Mouse (Mus musculus) midbrain, embryonic 15.5 days (tissue): ENCODE data around the gene Slc52a3. TPM values are rescaled to one million over a fixed set of nuclear protein-coding genes. Genes with fewer than 3 reads are reported as not detected.

Source experiments
- ATAC-seq: fragments of 200-750 bp; cut with Nextera tagmentation; replicated peaks from 2 replicates; pipeline ENCODE4 v1.8.0; 2017; ENCODE audit warnings: moderate TSS enrichment
- H3K27ac ChIP-seq: fragments of 300-500 bp; sonication (generic); 2 replicates; pipeline ENCODE4 v1.5.1; 2015; ENCODE audit warnings: mild to moderate bottlenecking, inconsistent platforms
- H3K27me3 ChIP-seq: fragments of 300-500 bp; sonication (generic); replicated peaks from 2 replicates; pipeline ENCODE4 v1.6.1; 2015; ENCODE audit warnings: inconsistent platforms
- H3K36me3 ChIP-seq: fragments of 300-500 bp; sonication (generic); replicated peaks from 2 replicates; pipeline ENCODE4 v1.6.1; 2015; ENCODE audit warnings: inconsistent platforms
- H3K4me1 ChIP-seq: fragments of 300-500 bp; sonication (generic); 2 replicates; pipeline ENCODE4 v1.6.1; 2015; ENCODE audit warnings: inconsistent platforms
- H3K4me2 ChIP-seq: fragments of 300-500 bp; sonication (generic); 2 replicates; pipeline ENCODE4 v1.6.1; 2015; ENCODE audit warnings: inconsistent platforms, mild to moderate bottlenecking, moderate library complexity
- H3K4me3 ChIP-seq: fragments of 300-500 bp; sonication (generic); 2 replicates; pipeline ENCODE4 v1.5.1; 2015; ENCODE audit warnings: mild to moderate bottlenecking, inconsistent platforms
- H3K9ac ChIP-seq: fragments of 300-500 bp; sonication (generic); 2 replicates; pipeline ENCODE4 v1.6.1; 2015; ENCODE audit warnings: mild to moderate bottlenecking, inconsistent platforms
- H3K9me3 ChIP-seq: fragments of 300-500 bp; sonication (generic); 2 replicates; pipeline ENCODE4 v1.6.1; 2016; ENCODE audit warnings: inconsistent platforms
- WGBS: fragments of 180-500 bp; shearing (Covaris S2); methylation state at CpG from one replicate; pipeline ENCODE4 v1.1.7; 2015; ENCODE audit warnings: mixed read lengths; 5-methylcytosine and 5-hydroxymethylcytosine counted together
- polyA plus RNA-seq: library from polyadenylated mRNA; unstranded; fragments of >200 nt; fragmentation: Nextera tagmentation; extraction: Ambion mirVana; gene quantifications from 2 replicates; pipeline ENCODE4 v1.2.1, GENCODE M21; 2015

The Slc52a3 gene
- polyA plus RNA-seq, 1 experiment from 2014 or later: 1.3 TPM

GRCm38 (mm10) chr2:151967176-151967750 is 29.0 kb upstream of the Slc52a3 start:
- H3K9ac ChIP-seq: peak overlapping the region; percentile 23; the same call in 1 of the 2 replicates
- no peaks in the 10 kb centered on the region for H3K27me3 ChIP-seq
- ATAC-seq: no peak
- H3K4me2 ChIP-seq: peak overlapping the region; percentile 76
- no peaks in the 10 kb centered on the region for H3K36me3 ChIP-seq
- WGBS: 14% methylated on average over 9 of the region's 9 CpGs
- H3K27ac ChIP-seq: peak overlapping the region; percentile 69
- peak overlapping the region; percentile 1; the same call in 1 of the 2 replicates for H3K4me3 ChIP-seq
- no peaks in the 10 kb centered on the region for H3K9me3 ChIP-seq
- H3K4me1 ChIP-seq: peaks cover 66% of the 10 kb centered on the region

- Histone ChIP-seq H3K27me3 (no peaks in the 10 kb centered on the region), H3K4me2 (peak overlapping the region; percentile 76), H3K4me1 (peaks cover 69% of the 10 kb centered on the region), H3K9ac (no peak overlapping the region), H3K36me3 (no peaks in the 10 kb centered on the region), H3K9me3 (no peaks in the 10 kb centered on the region), H3K27ac (peak overlapping the region; percentile 69), H3K4me3 (peak overlapping the region; percentile 1; the same call in 1 of the 2 replicates)
- ATAC-seq: no peak
- WGBS: 75% methylated on average over 2 of the region's 2 CpGs
Measured at GRCm38 (mm10) chr2:151967792-151968191, 28.5 kb upstream of the Slc52a3 start.

- no peaks in the 10 kb centered on the region for H3K27me3 ChIP-seq
- H3K27ac ChIP-seq: peak overlapping the region; percentile 69; the same call in 1 of the 2 replicates
- peaks cover 75% of the 10 kb centered on the region for H3K4me1 ChIP-seq
- 64% methylated on average over 8 of the region's 8 CpGs for WGBS
- H3K9ac ChIP-seq: peak overlapping the region; percentile 9; the same call in 1 of the 2 replicates
- peak overlapping the region; percentile 76 for H3K4me2 ChIP-seq
- ATAC-seq: no peak
- no peaks in the 10 kb centered on the region for H3K36me3 ChIP-seq
- H3K9me3 ChIP-seq: no peaks in the 10 kb centered on the region
- H3K4me3 ChIP-seq: no peak overlapping the region
Measured at GRCm38 (mm10) chr2:151968451-151968850, 27.9 kb upstream of the Slc52a3 start.

GRCm38 (mm10) chr2:151968986-151969385 is 27.3 kb upstream of the Slc52a3 start:
- Histone ChIP-seq H3K27me3 (no peaks in the 10 kb centered on the region), H3K4me1 (peaks cover 78% of the 10 kb centered on the region), H3K9me3 (no peaks in the 10 kb centered on the region), H3K36me3 (no peaks in the 10 kb centered on the region), H3K4me3 (no peak overlapping the region), H3K27ac (peak overlapping the region; percentile 69), H3K4me2 (peak overlapping the region; percentile 76), H3K9ac (peak overlapping the region; percentile 9; the same call in 1 of the 2 replicates)
- 79% methylated on average over 7 of the region's 7 CpGs for WGBS
- no peak for ATAC-seq

- no peak overlapping the region for H3K9ac ChIP-seq
- no peaks in the 10 kb centered on the region for H3K36me3 ChIP-seq
- no peak overlapping the region for H3K4me3 ChIP-seq
- H3K4me1 ChIP-seq: peaks cover 78% of the 10 kb centered on the region
- 93% methylated on average over 6 of the region's 6 CpGs for WGBS
- H3K9me3 ChIP-seq: no peaks in the 10 kb centered on the region
- ATAC-seq: no peak
- H3K27ac ChIP-seq: no peak overlapping the region; the same call in 1 of the 2 replicates
- H3K27me3 ChIP-seq: no peaks in the 10 kb centered on the region
- H3K4me2 ChIP-seq: peak overlapping the region; percentile 76
Measured at GRCm38 (mm10) chr2:151969396-151969795, 26.9 kb upstream of the Slc52a3 start.

GRCm38 (mm10) chr2:151970191-151971172 is 25.8 kb upstream of the Slc52a3 start:
- H3K4me1 ChIP-seq: peaks cover 76% of the 10 kb centered on the region

GRCm38 (mm10) chr2:151971748-151972147 is 24.6 kb upstream of the Slc52a3 start:
- H3K27me3 ChIP-seq: no peaks in the 10 kb centered on the region
- no peak overlapping the region for H3K4me3 ChIP-seq
- 85% methylated on average over 5 of the region's 5 CpGs for WGBS
- peaks cover 72% of the 10 kb centered on the region for H3K4me1 ChIP-seq
- no peak overlapping the region for H3K4me2 ChIP-seq
- H3K9ac ChIP-seq: no peak overlapping the region
- no peaks in the 10 kb centered on the region for H3K36me3 ChIP-seq
- H3K9me3 ChIP-seq: no peaks in the 10 kb centered on the region
- ATAC-seq: no peak
- H3K27ac ChIP-seq: no peak overlapping the region

More at GRCm38 (mm10) chr2:151970191-151971172, 25.8 kb upstream of the Slc52a3 start:
- H3K27ac ChIP-seq: peak overlapping the region; percentile 87
- H3K4me3 ChIP-seq: peak overlapping the region; percentile 48
- peak overlapping the region; percentile 76 for H3K4me2 ChIP-seq
- peak; percentile 91 for ATAC-seq
- H3K9me3 ChIP-seq: no peaks in the 10 kb centered on the region
- H3K27me3 ChIP-seq: no peaks in the 10 kb centered on the region
- 40% methylated on average over 53 of the region's 53 CpGs for WGBS
- H3K36me3 ChIP-seq: no peaks in the 10 kb centered on the region
- peak overlapping the region; percentile 64 for H3K9ac ChIP-seq

- WGBS: 11% methylated on average over 23 of the region's 23 CpGs
- Histone ChIP-seq H3K4me2 (peak overlapping the region; percentile 66), H3K4me1 (peaks cover 65% of the 10 kb centered on the region), H3K27ac (peak overlapping the region; percentile 25; the same call in 1 of the 2 replicates), H3K9ac (peak overlapping the region; percentile 31), H3K27me3 (no peaks in the 10 kb centered on the region), H3K9me3 (no peaks in the 10 kb centered on the region), H3K36me3 (no peaks in the 10 kb centered on the region), H3K4me3 (peak overlapping the region; percentile 37)
- peak; percentile 35 for ATAC-seq
Measured at GRCm38 (mm10) chr2:151972880-151973594, 23.3 kb upstream of the Slc52a3 start.

- no peak for ATAC-seq
- WGBS: 4% methylated on average over 36 of the region's 36 CpGs
- H3K4me3 ChIP-seq: peak overlapping the region; percentile 37
Measured at GRCm38 (mm10) chr2:151973595-151974562, 22.4 kb upstream of the Slc52a3 start.

GRCm38 (mm10) chr2:151975295-151975694 is 21.0 kb upstream of the Slc52a3 start:
- 92% methylated on average over 5 of the region's 5 CpGs for WGBS
- Histone ChIP-seq H3K4me2 (no peak overlapping the region), H3K27ac (no peak overlapping the region), H3K4me3 (no peak overlapping the region), H3K9ac (no peak overlapping the region), H3K4me1 (peaks cover 58% of the 10 kb centered on the region), H3K36me3 (no peaks in the 10 kb centered on the region), H3K9me3 (no peaks in the 10 kb centered on the region), H3K27me3 (no peaks in the 10 kb centered on the region)
- ATAC-seq: no peak

More at GRCm38 (mm10) chr2:151973595-151974562, 22.4 kb upstream of the Slc52a3 start:
- peak overlapping the region; percentile 25 for H3K27ac ChIP-seq
- no peaks in the 10 kb centered on the region for H3K27me3 ChIP-seq
- H3K36me3 ChIP-seq: no peaks in the 10 kb centered on the region
- H3K9ac ChIP-seq: peak overlapping the region; percentile 31
- peaks cover 62% of the 10 kb centered on the region for H3K4me1 ChIP-seq
- H3K4me2 ChIP-seq: peak overlapping the region; percentile 66
- no peaks in the 10 kb centered on the region for H3K9me3 ChIP-seq

- Histone ChIP-seq H3K27ac (no peak overlapping the region), H3K4me1 (peaks cover 55% of the 10 kb centered on the region), H3K36me3 (no peaks in the 10 kb centered on the region), H3K9me3 (no peaks in the 10 kb centered on the region), H3K4me2 (no peak overlapping the region), H3K4me3 (no peak overlapping the region), H3K27me3 (no peaks in the 10 kb centered on the region), H3K9ac (no peak overlapping the region)
- WGBS: 84% methylated on average over 3 of the region's 3 CpGs
- ATAC-seq: no peak
Measured at GRCm38 (mm10) chr2:151976067-151976466, 20.2 kb upstream of the Slc52a3 start.
